Mouse (Mus musculus) small intestine, adult 2 months (tissue): Measurements from ENCODE around the gene Polr3a.

Experiments
- CTCF ChIP-seq: fragments of 200-500 bp; IDR thresholded peaks from 2 replicates; pipeline ENCODE4 v1.5.1; 2012; ENCODE audit warnings: low read depth, mild to moderate bottlenecking, control low read depth, inconsistent platforms, low read length, moderate library complexity, mixed read lengths; ENCODE audit not compliant: insufficient replicate concordance, insufficient read length; ENCODE audit errors: extremely low read depth
- POLR2A ChIP-seq: fragments of 200-500 bp; IDR thresholded peaks from 2 replicates; pipeline ENCODE4 v1.6.1; 2012; ENCODE audit warnings: low read depth, mild to moderate bottlenecking, control low read depth, inconsistent platforms, low read length, moderate library complexity

DNA sequence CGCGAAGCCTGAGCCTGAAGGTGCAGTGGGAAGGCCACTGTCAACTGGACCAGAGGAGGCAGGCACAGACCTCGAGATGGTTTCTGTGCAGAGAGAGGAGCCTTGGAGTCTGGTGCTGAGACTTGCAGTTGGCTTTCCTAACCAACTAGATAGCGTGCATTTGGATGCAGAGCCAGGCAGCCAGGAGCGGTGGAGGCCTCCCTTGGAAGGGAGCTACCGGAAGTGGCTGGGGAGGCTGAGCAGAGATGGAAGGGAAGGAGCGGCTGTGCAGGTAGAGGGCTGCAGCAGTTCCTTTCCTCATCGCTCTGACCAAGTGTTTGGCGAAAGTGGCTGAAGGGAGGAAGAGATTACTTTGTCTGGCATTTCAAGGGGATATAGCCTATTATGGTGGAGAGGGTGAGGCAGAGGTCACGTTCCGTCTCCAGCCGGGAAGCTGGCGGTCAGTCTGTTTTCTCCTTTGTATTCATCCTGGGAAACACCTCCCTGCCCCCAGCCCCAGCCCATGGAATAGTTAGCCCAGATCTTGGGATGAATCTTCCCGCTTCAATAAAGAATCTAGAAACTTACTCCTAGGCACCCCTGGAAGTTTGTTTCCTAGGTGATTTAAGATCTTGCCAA lies 20.7 kb upstream of the Polr3a start:
- TF ChIP-seq CTCF (no peak), POLR2A (no peak)
